Mouse (Mus musculus): Measurements from ENCODE around the gene Wdr75.

GRCm38 (mm10) chr1:45861162-45861561, 66.2 kb downstream of the Wdr75 start:
- no peak for TF ChIP-seq CTCF (IDR thresholded peaks at IDR 0.05; ENCODE audit: extremely low read depth, insufficient read depth, low read length)
- TF ChIP-seq POLR2A (IDR thresholded peaks at IDR 0.05; ENCODE audit: extremely low read depth, insufficient read depth, low read length) = no peak
